Mouse (Mus musculus) gastrocnemius, postnatal 36 days (tissue): ENCODE results near the gene Gjd3. TPM values are rescaled to one million over a fixed set of nuclear protein-coding genes. Genes with fewer than 3 reads are reported as not detected.
A peak's percentile ranks its signal among the peaks of the same experiment; 100 is the strongest.

Experiments used
- DNase-seq, 2 experiments: peaks; one replicate each; pipeline ENCODE4 v3.0.0; 2022
- intact Hi-C: fragments of 180-260 bp; cut with DNase I; formaldehyde crosslinking; loops from one replicate; pipeline ENCODE4 v1.15.1; 2025
- total RNA-seq, 2 experiments: library from RNA; stranded (reverse); gene quantifications; 2 replicates each; pipeline ENCODE4 v1.2.3; 2021

Gene Gjd3
- total RNA-seq, 2 experiments from 2014 or later, result not detected

DNA sequence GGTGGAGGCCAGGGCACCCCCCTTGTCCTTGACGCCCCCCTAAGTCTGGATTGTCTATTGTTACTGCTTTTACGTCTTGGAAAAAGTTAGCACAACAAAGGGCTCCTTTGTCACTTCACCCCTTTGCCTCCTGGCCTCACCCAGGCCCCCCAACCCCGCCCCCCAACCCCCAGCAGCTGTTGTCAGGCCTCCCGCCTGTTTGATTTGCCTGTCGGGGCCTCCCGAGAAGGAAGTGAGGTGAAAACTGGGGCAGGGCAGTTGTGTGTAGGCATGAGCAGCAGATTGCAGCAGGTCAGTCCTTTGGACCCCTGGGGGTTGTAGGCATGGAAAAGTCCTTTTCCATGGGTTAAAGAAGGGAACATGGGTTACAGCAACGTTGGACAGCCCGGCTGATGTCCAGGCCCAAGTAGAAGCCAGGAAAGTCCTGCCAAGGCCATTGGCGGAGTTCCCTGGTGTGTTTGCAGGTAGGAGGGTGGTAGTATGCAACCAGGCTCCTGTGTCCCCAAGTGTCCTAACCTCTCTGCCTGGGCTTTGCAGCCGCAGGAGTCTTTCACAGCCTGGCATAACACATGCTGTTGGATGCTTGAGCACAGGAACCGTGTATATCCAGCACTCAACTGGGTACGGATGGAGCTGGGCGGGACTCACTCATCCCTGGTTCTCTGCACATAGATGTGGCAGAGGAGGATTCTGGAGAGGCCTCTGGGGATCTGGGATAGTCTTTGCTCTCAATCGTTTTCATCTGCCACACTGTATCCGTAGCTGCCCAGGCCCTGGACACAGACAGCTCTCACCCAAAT is 18.0 kb downstream of the Gjd3 start:
- DNase-seq, result peak; percentile 53 to 62

DNA sequence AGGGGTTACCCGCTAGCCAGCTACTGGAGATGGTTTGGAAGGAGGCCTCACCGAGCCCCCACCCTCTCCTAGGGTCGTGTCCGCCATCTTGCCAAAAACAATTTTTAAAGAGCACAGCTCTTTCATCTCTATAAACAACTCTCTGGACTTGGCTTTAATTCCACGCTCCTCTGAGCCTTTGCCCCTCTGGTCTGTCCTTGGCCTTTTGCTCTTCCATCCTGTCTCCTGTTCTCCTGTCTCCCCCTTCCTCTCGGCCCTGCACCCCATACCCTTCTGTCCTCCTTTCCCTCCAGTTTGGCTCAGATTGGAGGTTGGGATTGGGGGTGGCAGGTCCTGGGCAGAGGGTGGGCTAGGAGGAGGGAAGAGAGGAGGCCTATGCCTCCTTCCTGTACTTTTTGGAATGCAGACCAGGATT is 18.6 kb downstream of the Gjd3 start:
- intact Hi-C loops, result no loop called here

More for the DNA sequence above, 18.0 kb downstream of the Gjd3 start:
- intact Hi-C loops, result no loop called here

DNA sequence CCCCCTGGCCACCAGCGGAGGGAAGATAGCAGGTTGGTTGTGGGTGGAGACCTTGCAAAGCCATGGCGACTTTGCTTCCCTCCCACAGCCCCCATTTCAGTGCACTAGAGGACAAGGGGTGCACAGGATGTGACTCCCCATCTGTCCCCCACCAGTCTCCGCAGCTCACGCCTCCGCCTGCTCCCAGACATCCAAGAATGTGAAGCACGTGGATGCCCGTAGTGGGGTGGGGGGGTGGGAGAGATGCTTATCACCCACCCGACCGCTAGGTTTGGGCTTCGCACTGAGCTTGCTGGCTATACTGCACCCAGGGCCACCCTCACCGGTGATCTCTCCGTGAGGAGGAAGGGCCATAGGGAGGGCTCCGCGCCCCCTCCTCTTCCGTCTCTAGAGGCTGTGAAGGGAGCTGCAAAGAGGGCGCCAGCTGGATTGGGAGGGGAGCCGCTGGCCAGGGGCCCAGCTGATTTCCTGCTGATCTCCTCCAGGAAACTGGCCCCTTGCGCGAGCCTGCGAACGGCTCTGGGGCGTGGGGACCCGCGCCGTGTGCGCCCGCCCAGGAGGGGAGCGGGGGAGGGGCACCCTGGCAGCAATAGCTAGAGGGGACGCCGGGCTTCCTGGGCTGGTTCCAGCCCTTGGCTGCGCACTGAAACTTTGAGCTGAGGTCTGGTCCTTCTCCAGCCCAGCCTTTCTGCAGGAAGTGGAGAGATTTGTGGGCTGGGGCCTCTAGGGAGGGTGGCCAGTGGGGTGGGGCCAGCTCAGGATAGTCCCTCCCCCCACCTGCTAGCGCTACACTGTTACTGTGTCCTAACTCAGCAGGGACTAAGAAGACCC is 19.4 kb downstream of the Gjd3 start:
- DNase-seq, result peak; percentile 79 to 83
- intact Hi-C loops, result no loop called here

More for the DNA sequence above, 18.6 kb downstream of the Gjd3 start:
- no peak for DNase-seq

DNA sequence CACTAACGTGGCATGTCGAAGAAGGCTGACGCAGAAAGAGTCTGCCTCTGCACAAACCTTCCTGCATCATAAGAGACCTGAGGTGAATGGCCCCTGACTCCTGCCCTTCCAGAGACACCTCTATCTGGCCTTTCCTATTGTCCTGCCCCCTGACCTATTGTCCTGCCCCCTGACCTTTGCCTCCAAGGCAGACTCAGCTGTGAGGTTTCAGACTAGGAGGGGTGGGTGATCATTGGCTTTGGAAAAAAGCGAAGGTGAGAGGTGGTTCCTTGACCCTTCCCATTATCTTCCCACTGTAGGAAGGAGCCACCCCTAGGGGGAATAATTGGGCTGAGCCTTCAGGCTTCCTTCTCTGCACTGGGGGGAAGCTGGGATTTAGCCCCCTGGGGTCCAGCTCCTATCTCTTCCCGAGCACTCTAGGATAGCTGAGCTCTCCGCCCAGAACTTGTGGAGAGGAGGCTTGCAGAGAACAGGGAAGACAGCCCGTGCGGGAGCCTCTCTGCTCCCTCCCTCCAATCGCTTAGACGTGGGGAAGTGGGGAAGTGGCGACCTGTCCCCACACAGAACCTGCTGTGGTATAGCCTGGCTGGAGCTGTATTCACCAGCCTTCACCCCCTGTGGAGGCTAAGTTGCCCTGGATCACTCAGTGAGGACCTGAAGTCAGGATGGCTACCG is 20.3 kb downstream of the Gjd3 start:
- no peak for DNase-seq
- intact Hi-C loops, result no loop called here

DNA sequence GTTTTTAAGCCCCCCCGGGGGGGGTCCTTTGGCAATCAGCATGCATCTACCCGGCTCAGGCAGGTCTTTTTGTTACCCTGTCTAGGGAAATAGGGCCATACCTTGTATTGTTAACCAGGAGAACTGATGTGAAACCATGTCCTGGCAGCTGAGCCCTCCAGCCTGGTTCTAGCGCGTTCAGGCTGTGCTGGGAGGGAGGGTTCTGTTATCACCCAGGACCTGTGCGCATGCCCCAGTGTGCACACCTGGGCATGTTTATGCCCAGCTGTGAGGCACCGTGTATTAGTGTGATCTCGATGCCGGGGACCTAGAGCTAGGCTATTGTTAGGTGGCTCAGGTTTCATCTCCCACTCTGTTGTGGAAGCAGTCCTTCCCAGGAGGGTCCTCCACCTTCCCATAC is 21.1 kb downstream of the Gjd3 start:
- DNase-seq, result no peak
- intact Hi-C loops, result no loop called here

DNA sequence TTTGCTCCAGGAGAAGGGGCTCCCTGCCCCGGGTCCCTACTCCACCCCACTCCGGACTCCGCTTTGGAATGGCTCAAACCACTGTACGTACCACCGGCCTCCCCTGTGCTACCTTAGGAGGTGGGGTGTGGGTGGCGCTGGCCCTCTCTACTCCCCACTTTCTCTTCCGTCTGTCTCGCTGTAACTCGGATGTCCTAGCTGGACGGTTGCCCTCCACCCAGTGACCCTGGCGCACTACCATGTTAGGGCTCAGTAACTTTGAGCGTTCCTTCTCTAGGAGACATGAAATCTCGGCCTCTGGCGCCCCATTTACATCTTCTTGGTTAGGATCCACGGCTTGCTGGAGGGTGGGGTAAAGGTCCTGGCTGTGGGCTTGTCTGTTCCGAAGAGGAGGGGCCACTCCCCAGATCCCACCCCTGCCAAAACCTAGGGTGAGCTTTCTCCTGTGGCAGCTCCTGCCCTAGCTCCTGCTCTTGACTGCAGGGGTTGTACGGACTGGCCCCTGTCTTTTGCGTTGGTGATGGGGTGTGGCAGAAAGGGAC is 21.7 kb downstream of the Gjd3 start:
- intact Hi-C loops, result no loop called here
- DNase-seq, result peak in 1 of 2 experiments; percentile 54

DNA sequence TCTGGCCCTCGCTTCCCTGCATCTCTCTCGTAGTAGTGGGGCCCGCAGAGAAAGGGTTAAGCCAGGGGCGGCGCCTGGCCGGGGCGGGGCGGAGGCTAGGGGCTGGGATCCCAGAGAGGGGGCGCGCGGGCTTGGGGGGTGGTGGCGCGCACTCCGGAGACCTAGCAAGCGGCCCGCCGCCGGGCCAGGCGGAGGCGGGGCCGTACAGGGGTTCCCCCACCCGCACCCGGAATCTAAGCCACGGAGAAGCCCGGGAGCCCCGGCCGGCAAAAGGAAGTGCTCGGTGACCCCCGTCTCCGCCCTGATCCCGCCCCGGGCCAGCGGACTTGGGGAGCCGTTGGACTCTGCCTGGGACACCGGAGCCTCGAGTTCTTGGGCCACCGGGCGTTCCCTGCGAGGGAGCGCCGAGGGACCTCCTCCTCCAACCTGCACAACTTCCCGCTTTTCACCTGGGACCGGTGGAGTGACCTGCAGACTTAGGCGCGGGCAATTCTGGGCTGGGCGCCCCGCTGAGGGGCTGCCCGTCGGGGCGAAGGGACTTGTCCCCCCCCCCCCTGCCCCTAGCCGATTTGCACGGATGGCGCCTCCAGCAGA is 22.4 kb downstream of the Gjd3 start:
- intact Hi-C loops, result no loop called here
- peak in 1 of 2 experiments; percentile 75 for DNase-seq

DNA sequence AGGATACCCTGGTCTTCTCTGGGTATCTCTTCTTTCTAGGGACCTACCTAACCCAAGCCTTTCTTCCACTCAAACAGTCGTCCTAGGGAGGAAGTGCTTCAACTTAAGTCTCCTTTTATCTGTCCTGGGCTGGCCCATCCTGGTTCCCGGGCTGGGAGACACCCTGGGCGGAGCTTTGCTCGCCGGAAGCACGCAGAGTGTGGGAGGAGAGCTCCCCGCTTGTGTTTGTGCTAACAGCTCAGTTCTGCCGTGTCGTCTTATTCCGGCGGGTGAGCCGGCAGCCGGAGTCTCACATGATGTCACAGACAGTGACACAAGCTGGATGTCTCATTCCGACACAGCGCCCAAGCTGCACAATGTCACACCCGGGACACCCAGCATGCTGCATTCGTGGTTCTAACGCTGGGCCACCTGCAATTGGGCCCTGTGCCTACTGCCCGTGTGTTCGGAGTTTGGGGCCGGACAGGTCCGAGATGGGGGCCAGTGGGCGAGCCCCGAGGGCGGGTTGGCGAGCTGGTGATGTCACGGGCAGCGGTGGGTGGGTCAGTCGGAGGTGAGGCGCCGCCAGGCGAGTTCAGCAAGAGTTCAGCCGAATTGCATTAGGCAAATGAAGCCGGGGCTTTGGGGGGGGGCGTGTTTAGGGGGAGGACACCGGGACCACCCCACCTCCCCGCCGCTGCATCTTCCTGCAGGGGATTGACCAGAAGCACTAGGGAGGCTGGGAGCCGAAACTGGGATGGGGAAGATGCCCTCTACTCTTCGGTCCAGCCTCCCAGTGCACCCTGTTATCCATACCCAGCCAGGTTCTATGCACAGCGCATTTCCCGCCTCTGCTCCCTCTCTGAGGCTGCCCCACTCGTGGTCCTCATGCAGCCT is 23.1 kb downstream of the Gjd3 start:
- intact Hi-C loops, result no loop called here
- DNase-seq, result peak in 1 of 2 experiments; percentile 75

DNA sequence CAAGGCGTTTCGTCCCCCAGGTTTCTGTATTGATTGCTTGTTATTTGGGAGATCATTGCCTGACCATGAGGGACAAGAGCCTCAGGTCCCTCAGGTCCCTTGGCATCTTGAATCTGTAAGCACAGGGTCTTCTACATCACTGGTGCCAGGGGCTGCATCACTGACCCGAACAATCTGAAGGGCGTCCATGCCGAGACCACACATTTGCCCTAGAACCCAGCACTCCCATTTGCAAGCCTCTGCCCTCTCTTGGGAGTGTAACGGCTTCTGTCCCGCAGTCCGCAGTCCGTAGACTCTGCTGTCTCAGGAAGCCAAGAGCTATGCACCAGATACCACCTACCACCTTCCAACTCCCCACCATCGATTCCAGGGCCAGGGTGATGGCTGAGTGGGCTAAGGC is 26.5 kb downstream of the Gjd3 start:
- intact Hi-C loops, result no loop called here
- DNase-seq, result no peak

DNA sequence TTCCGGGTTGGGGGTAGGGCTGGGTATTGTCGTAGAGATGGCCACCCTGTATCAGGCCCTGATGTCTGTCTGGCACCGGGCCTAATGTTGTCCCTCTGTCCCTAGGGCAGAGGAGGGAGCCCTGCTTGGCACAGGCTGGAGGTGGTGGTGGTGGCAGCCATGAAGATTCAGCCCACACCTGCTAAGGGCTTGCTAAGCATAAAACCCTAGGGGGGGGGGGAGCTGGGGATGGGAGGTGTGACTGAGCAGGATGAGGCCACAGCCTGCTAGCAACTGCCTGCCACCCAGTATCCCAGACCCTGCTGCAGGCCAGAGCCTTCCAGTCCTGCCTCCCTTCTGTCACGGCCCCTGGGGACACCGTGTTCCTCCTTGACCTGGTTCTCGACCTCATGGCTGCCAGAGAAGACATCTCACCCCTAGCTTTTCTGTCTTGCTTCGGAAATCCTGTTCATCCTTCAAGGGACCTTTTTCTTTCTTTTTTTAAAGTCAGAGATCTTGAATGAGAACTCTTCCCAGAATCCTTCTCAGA is 27.0 kb downstream of the Gjd3 start:
- no peak for DNase-seq

DNA sequence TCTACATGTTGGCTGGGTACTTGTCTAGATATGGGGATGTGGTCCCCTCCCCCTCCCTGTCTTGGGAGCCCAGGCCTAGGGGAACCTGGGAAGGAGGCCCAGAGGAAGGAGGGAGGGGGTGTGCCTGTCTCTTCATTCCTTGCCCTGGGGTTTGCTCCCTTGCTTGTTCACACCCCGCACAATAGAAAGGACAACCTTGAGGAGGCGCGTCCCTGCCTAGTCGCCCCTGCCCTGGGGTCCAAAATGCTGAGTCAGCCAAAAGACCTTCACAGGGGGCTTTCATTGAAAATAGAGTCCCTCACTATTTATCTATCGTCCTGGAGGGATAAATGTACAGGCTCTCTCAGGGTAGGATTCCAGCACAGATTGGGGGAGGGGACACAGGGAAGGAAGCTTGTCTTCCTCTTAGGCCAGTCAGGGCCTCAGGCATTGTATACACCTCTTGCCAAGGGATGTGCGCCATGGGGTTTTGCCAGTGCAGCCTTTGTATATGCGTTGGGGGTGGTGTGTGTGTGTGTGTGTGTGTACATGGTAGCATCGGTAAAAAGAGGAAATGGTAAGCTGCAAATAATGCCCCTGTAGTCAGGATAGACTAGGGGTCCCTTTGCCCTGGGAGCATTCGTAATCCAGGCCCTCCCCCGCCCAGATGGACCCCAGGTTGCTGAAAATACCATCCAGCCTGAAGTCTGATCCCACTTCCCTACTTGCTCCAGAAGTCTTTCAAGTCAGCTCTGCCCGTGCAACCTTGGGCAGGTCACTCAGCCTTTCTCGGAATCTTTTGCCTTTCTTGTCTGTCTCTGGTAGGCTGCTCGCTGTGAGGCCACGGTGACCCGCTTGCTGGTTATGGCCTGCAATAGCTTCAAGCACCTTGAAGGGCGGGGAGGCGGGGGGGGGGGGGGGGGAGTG is 27.8 kb downstream of the Gjd3 start:
- intact Hi-C loops, result no loop called here
- no peak for DNase-seq

More for the DNA sequence above, 27.0 kb downstream of the Gjd3 start:
- intact Hi-C loops, result no loop called here

DNA sequence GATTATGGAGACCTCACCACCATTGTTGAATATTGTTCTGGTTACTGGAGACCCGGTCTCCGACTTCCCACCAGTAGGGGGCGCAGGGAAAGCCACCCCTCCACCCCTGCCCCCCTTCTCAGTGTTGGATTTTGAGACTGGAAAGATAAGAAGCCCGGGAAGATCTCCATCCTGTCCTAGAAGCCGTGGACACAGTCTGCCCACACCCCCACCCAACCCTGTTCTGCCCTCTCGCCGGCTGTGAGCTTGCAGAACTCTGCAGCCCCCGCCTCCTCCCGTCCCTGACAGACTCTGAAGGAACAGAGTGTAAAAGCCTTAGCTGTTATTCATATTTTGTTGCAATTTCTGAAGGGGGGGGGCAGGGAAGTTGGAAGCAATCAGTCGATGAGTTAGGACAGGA is 28.4 kb downstream of the Gjd3 start:
- DNase-seq, result no peak
- intact Hi-C loops, result no loop called here

DNA sequence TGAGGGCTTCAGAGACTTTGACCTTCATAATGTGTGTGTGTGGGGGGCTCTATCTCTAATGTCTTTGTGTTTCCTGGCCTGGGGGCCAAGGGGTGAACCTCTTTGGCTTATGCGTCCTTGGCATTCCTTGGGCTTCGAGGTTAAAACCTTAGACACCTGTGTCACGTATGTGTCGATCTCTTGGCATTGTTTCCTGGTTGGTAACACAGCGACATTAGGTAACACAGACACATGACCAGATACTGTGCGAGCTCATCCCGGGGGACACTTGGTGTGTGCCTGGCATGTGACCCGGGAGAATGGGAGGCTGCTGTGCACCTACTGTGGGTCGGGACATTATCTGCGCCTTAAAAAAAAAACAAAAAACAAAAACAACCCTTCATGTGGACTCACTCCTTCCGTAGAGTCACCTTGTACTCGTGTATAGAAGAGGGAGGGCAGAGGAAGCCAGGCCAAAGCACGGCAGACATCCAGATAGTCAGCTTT is 28.9 kb downstream of the Gjd3 start:
- intact Hi-C loops, result no loop called here
- DNase-seq, result no peak

DNA sequence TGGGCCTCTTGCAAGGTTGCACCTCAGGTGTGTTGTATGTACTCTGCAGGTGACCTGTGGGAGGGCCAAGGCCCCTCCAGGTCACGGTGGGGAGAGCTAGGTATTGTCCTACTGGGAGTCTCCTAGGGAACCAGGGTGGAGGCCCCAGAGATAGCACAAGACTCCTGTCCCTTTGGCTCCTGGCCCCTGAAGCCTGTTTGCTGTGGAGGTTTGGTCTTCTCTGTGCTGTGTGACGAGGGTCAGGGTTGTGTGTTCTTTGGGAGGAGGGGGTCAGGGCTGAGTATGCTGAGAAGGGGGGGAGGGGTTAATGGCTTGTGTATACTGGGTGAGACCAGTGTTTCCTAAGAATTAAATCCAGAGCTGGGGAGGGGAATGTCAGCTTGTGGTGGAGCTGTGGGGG is 29.5 kb downstream of the Gjd3 start:
- DNase-seq, result no peak
- intact Hi-C loops, result no loop called here

DNA sequence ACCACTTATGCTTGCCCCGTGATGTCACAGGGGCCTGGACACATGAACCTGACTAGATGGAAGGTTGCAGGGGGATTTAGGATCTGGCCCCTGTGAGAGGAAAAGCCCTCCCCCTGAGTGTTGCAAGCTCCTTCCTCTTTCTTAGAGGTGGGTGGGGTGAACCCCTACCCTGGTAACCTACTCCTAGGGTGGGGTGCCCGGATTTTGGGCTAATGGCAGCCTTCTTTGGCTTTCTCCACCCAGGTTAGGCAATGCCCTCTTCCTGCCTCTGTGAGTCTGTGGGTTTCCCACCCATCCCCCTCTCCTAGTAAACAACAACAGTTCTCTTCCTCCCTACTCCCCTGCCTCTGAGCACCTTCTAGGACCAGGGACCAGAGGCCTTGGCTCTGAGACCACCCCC is 30.1 kb downstream of the Gjd3 start:
- no peak for DNase-seq
- intact Hi-C loops, result no loop called here

DNA sequence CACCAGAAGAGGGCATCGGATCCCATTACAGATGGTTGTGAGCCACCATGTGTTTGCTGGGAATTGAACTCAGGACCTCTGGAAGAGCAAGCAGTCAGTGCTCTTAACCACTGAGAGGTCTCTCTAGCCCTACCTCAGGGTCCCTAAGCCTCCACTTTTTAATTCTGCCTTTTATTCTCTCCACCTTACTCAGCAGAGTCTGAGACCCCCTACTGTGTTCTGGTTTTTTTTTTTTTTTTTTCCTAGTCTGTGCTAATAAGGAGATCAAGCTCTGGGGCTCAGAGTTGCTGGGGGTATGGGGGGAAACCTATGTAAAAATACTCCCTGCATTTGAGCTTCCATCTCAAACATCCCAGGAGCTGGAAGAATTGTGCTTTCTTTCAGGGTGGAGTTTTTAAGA is 30.7 kb downstream of the Gjd3 start:
- intact Hi-C loops, result no loop called here
- no peak for DNase-seq

DNA sequence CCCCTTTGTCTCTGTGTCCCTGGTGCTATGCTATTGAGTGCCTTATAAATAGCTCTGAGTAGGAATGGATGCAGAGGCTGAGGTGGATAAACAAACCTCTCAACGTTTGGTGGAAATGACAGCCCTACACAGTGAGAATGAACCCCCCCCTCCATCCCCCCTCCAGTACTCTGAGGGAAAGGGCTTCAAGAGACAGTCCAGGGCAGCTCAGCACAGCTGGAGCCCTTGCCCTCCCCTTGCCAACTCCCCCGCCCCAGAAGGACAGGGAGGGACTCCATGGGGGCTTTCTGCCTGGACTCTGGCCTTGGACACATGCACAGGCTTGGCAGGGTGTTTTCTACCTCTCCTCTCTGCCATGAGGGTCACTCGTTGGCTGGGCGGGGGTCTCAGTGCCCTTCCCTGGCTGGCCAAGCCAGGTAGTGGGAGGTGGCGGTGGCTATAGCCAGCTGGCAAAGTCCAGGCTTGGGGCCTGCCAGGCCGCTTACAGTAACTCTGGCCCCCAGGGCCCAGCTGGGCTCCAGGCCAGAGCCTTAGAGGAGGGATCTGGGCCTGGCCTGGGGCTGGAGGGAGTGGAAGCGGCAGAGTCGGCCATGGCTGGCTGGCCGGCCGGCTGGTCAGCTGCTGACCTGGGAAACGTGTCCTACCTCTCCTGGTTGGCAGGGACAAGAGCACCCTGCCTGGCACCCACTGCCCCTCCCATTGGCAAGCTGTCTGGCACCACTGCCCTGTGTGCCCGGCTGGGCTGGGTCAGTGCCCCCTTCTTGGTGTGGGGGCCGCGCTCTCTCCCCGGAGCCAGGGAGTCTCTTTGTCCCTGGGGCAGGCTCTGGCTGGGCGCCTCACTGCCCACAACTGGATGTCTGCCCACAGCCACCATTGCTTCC is 31.6 kb downstream of the Gjd3 start:
- peak; percentile 93 to 95 for DNase-seq
- intact Hi-C loops, result no loop called here
